Mouse (Mus musculus) retina, adult 2 months (tissue): Measurements from ENCODE around the gene Anxa6.
"Not testable (repeated sequence)": the region's sequence is repeated elsewhere in the genome, so short reads cannot be mapped to it uniquely, and the experiment has no call there.

Experiments used
- DNase-seq: peaks from one replicate; pipeline ENCODE4 v3.0.0-alpha.2; 2012; ENCODE audit warnings: low read depth, low spot score

Anxa6 gene

DNA sequence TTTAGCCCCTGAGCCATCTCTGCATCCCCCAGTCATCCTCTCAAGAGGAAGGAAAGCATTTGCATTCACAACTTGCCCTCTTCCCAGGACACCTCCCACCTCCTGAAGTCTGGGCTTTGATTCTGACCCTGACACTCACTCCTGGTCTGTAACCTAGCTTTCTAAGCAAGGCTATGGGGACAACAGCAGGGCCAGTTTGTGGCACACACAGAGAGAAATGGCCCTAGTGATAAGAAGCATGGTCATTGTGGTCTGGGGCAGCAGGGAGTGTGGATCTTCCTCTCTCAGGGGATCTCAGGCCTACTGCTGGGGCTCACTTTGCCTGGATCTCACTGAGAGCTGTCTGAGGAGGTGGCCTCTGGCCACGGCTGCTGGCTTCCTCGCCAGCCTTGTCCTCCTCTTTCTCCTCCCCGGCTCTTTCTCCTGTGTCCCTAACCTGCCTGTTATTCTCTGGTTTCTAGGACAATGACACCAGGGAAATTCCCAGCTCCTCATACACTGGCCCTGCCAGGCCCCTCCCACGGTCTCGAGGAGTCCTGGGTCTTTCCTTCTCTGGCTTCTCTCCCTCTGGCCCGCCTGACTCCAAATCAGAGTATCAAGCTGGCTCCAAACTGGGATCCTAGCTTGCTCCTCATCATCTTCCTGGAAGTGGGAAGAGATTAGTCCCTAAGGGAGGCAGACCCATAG is 71.9 kb downstream of the Anxa6 start:
- DNase-seq, result no peak

DNA sequence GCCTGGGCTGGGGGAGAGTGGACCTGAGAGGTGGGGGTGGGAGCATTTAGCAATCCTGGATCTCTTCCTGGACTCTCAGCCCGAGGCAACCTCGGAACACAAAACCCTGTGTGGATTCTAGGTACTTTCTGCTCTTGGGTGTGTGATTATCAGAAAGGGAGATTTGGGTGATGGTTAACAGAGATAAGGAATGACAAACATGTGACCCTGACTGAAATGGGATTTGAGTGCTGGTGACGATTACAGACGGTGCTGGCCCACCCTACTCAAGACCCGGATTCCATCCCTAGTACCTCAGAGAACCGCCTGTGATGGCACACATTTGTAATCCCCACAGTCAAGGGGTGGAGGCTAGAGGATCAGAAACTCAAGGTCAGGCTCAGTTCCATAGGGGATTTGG is 73.0 kb downstream of the Anxa6 start:
- no peak for DNase-seq

- no peak for DNase-seq
These were observed 74.6 kb downstream of the Anxa6 start for GRCm38 (mm10) chr11:54958571-54959073.

GRCm38 (mm10) chr11:54957708-54958107 is 75.5 kb downstream of the Anxa6 start:
- not testable (repeated sequence) for DNase-seq

GRCm38 (mm10) chr11:54956912-54957311 is 76.3 kb downstream of the Anxa6 start:
- DNase-seq, result no peak

GRCm38 (mm10) chr11:54955735-54956480 is 77.3 kb downstream of the Anxa6 start:
- DNase-seq, result peak; percentile 86

GRCm38 (mm10) chr11:54955400-54955734 is 77.9 kb downstream of the Anxa6 start:
- not testable (repeated sequence) for DNase-seq

DNA sequence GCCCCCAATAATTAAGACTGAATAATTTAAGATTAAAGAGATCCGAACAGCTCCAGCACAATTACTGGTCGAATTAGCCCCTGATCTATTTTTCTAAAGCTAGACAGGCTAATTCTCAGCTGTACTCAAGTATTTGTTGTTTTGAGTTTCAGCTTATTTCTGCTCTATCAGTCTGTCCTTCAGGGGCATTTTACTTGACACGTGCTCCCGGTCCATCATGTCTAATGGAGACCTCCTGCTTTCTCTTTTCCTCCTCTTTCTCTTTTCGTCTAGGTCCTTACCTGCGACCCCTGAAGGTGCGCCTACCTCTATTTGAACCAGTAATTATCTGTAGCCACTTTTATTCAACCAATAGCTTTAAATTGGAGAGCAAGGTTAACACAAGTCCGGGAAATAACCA is 78.5 kb downstream of the Anxa6 start:
- DNase-seq, result no peak

DNA sequence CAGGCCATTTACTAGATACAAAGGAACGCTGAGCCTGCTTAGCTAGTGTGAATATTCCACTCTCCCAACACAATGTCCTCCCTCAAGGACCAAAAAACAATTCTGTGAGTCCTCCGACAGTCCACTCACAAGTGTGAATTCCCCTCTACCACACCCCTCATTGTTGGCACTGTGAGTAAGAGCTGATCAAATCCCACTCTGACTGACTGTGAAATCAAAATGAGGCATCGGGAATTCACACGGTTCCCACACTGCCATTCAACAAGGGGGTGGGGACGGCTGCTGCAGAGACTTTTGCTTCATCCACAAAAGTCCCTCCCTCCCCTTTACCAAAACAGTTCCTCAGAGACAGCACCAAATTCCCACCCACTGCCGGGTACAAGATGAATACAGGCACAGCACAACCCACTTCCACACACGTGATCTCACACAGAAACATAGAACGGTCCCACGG is 79.2 kb downstream of the Anxa6 start:
- DNase-seq, result no peak

DNA sequence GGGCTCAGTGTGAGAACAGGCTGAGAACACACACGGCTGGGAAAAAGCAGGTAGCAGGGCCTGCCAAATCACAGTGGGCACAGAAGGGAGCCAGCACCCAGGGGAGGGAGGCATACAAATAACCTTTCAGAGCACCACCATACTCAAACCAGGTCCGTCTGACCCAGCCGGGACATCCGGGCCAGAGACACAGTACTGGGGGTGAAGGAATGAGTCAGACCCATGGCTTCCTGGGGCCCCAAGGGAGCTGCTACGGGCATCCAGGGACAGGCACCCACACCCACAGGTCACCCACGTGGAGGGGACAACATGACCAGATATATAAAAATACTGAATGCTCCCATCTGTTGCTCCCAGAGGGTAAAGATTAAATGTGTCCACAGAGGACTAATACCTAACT is 80.6 kb downstream of the Anxa6 start:
- no peak for DNase-seq

GRCm38 (mm10) chr11:54950684-54951083 is 82.6 kb downstream of the Anxa6 start:
- DNase-seq, result no peak

DNA sequence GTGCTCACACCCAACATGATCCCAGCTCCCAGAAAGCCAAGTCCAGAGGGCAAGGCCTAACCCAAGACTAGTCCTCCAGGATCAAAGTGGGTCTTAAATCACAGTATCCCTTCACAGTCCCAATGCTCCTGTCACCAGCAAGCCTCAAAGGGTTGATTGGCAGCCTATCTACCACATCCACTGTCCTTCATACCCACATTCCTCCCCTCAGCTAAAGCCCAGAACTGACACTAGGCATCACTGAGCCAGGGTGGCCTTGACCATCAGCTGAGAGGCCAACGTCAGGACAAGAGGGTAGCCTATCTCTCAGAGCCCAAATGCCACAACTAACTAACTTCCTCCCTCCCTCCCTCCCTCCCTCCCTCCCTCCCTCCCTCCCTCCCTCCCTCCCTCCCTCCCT is 83.5 kb downstream of the Anxa6 start:
- DNase-seq, result no peak

DNA sequence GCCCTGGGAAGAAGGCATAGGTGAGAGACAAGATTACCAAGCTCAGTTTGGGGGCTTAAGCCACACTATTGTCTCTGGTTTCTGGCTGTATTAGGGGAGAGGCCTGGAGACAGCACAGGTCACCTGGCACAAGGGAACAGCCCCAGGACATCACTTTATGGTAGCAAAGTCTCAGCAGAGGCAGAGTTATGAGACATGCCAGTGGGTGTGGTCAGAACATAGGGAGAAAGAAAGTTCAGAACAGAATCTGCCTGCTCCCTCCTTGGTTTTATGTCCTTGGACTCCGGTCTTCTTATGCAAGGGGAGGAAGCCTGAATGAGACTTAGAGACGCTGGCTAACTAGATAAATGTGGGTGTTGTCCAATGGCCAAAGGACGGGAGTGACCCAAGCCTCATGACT is 88.5 kb downstream of the Anxa6 start:
- no peak for DNase-seq

- no peak for DNase-seq
These were observed 93.2 kb downstream of the Anxa6 start for GRCm38 (mm10) chr11:54940056-54940455.

GRCm38 (mm10) chr11:54939501-54939900 is 93.7 kb downstream of the Anxa6 start:
- no peak for DNase-seq

GRCm38 (mm10) chr11:54936771-54937140 is 96.5 kb downstream of the Anxa6 start:
- no peak for DNase-seq

GRCm38 (mm10) chr11:54936035-54936770 is 97.0 kb downstream of the Anxa6 start:
- no peak for DNase-seq

DNA sequence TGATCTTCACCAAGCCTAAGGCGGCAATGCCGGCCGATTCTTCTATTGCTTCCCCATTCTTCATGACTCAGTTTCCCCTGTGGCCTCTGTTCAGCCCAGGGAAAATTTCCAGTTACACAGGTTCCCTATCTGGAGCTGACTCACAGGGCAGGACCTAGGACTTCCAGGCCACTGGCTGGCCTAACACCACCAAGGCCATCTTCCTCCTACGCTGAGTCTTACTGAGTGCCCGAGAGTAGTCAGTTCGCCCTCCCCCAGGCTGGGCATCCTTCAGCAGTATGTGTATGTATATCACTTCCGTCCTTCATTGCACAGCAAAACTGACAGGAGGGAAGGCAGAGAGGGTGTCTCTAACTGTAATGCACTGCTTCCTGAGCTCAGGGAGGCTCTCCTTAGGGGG is 99.0 kb downstream of the Anxa6 start:
- DNase-seq, result no peak

GRCm38 (mm10) chr11:54932540-54932939 is 100.7 kb downstream of the Anxa6 start:
- no peak for DNase-seq

GRCm38 (mm10) chr11:54931405-54932093 is 101.7 kb downstream of the Anxa6 start:
- no peak for DNase-seq

DNA sequence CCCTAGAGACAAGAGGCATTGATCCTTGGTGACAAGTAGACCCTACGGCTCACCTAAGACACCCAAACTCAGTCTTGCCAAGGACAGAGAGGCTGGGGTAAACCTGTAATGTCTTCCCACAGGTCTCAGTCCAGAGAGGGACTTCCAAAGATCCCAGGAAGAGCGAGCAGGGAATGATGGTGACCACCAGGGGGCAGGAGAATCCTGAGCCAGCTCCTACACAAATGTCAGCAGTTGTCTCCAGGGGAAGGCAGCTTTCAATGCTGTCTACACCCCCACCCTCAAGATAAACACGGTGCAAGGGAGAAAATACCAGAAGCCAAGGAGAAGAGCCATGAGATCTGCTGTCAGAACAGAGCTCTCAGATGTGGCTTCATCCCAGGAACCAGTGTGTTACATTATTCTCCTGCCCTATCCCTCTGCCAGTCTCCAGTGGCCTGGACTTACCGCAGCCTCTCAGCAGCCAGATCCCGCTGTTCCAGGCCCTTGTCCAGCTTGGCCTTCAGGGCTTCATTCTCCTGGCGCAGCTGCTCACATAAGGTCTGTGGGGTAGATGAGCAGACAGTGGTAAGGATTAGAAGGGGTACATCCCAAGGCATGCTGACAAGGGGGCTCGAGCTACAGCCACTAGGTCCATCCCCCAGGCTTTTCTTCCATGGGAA is 102.8 kb downstream of the Anxa6 start:
- peak; percentile 29 for DNase-seq
